Mouse (Mus musculus) neural tube, embryonic 13.5 days (tissue): ENCODE results near the gene Tex48. TPM values are rescaled to one million over a fixed set of nuclear protein-coding genes. Genes with fewer than 3 reads are reported as not detected.

Experiments used
- ATAC-seq: fragments of 200-750 bp; cut with Nextera tagmentation; 2 replicates; pipeline ENCODE4 v1.8.0; 2017; ENCODE audit warnings: low read depth, mild to moderate bottlenecking, moderate TSS enrichment, moderate library complexity
- H3K27ac ChIP-seq: fragments of 300-500 bp; sonication (generic); replicated peaks from 2 replicates; pipeline ENCODE4 v1.5.1; 2015; ENCODE audit warnings: moderate library complexity, mild to moderate bottlenecking, inconsistent platforms
- H3K27me3 ChIP-seq: fragments of 300-500 bp; sonication (generic); 2 replicates; pipeline ENCODE4 v1.6.1; 2015; ENCODE audit warnings: mild to moderate bottlenecking, inconsistent platforms
- H3K36me3 ChIP-seq: fragments of 300-500 bp; sonication (generic); 2 replicates; pipeline ENCODE4 v1.6.1; 2015; ENCODE audit warnings: mild to moderate bottlenecking, inconsistent platforms
- H3K4me1 ChIP-seq: fragments of 300-500 bp; sonication (generic); replicated peaks from 2 replicates; pipeline ENCODE4 v1.6.1; 2015; ENCODE audit warnings: inconsistent platforms
- H3K4me2 ChIP-seq: fragments of 300-500 bp; sonication (generic); 2 replicates; pipeline ENCODE4 v1.6.1; 2015; ENCODE audit warnings: inconsistent platforms, mild to moderate bottlenecking, moderate library complexity
- H3K4me3 ChIP-seq: fragments of 300-500 bp; sonication (generic); 2 replicates; pipeline ENCODE4 v1.5.1; 2015; ENCODE audit warnings: mild to moderate bottlenecking, inconsistent platforms
- H3K9ac ChIP-seq: fragments of 300-500 bp; sonication (generic); 2 replicates; pipeline ENCODE4 v1.6.1; 2015; ENCODE audit warnings: moderate library complexity, mild to moderate bottlenecking, inconsistent platforms
- H3K9me3 ChIP-seq: fragments of 300-500 bp; sonication (generic); 2 replicates; pipeline ENCODE4 v1.6.1; 2016; ENCODE audit warnings: inconsistent platforms
- WGBS: fragments of 180-500 bp; shearing (Covaris S2); methylation state at CpG from one replicate; pipeline ENCODE4 v1.1.7; 2015; 5-methylcytosine and 5-hydroxymethylcytosine counted together
- polyA plus RNA-seq: library from polyadenylated mRNA; unstranded; fragments of >200 nt; fragmentation: Nextera tagmentation; extraction: Ambion mirVana; gene quantifications from 2 replicates; pipeline ENCODE4 v1.2.1, GENCODE M21; 2015

Gene Tex48
- polyA plus RNA-seq, 1 experiment from 2014 or later = not detected

DNA sequence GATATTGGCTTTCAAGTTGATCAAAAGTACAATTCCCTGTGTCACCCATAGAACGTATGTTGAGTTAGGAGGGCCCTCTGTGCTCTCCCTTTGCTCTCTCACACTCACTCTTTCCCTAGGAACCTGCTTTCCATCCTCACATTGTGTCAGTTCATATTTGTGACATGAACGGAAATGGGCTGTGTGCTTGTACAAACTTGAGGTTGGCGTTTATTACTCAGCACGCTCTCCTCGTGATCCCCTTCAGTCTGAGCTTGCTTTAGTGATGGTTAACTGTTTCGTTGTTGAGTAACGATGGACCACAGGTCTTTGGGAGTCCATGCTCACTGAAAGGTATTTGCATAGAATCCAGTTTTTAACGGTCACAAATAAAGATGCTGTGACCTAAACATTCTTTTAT lies 4.9 kb upstream of the Tex48 start:
- H3K9me3 ChIP-seq = no peaks in the 10 kb centered on the region
- H3K4me3 ChIP-seq = no peak overlapping the region
- no peak overlapping the region for H3K4me2 ChIP-seq
- no peak overlapping the region for H3K27ac ChIP-seq
- WGBS = 90% methylated on average over 8 of the region's 8 CpGs
- H3K4me1 ChIP-seq = no peaks in the 10 kb centered on the region
- no peak overlapping the region for H3K9ac ChIP-seq
- no peaks in the 10 kb centered on the region for H3K27me3 ChIP-seq
- ATAC-seq = no peak
- no peaks in the 10 kb centered on the region for H3K36me3 ChIP-seq

DNA sequence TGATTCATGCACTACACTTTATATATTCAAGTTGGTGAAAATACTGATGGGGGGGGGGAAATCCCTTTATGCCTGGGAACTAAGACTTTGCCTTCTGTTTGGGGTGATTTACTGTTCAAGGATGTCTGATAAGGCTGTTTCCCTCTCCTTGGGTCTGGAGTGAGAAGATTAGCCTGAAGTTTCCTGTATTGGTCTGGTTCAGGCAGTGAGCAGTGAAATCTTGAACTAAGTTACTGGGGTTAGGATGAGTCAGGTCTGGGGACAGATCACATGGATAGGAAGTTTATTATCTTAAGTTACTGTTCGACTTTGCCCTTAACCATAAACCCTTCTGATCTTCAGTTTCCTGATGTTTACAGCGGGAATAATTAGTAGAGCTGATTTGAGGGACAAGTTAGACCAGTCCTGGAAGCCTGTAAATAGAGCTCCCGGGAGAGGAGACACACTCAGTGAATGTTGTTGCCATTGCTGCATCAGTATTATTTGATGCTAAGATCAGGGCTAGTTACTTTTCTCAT lies 3.4 kb upstream of the Tex48 start:
- no peaks in the 10 kb centered on the region for H3K36me3 ChIP-seq
- no peak overlapping the region for H3K4me3 ChIP-seq
- H3K4me1 ChIP-seq = no peaks in the 10 kb centered on the region
- H3K27me3 ChIP-seq = no peaks in the 10 kb centered on the region
- no peak overlapping the region for H3K9ac ChIP-seq
- no peak for ATAC-seq
- H3K4me2 ChIP-seq = no peak overlapping the region
- WGBS = 67% methylated on average over 3 of the region's 3 CpGs
- H3K9me3 ChIP-seq = no peaks in the 10 kb centered on the region
- H3K27ac ChIP-seq = no peak overlapping the region

DNA sequence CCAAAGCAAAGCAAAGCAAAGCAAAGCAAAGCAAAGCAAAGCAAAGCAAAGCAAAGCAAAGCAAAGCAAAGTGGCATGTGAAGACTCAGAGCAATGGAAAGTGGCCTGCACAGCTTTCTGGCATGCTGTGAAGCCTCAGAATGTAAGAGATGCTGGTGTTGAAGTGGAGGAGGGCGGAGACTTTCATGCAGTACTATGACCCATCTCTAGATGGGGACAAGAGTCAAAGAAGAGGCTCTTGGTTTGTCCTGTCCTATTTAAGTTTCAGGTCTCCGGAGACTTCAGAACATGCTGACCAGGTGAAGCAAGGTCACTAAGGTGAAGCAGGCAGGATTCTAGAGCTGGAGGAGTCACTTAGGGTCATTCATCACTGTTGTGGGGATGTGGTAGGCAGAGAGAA lies 367 bp downstream of the Tex48 start:
- ATAC-seq = no peak
- Histone ChIP-seq H3K4me1 (no peaks in the 10 kb centered on the region), H3K4me2 (no peak overlapping the region), H3K9ac (no peak overlapping the region), H3K27me3 (no peaks in the 10 kb centered on the region), H3K4me3 (no peak overlapping the region), H3K9me3 (no peaks in the 10 kb centered on the region), H3K36me3 (no peaks in the 10 kb centered on the region), H3K27ac (no peak overlapping the region)
- WGBS = 90% methylated on average over 2 of the region's 2 CpGs

DNA sequence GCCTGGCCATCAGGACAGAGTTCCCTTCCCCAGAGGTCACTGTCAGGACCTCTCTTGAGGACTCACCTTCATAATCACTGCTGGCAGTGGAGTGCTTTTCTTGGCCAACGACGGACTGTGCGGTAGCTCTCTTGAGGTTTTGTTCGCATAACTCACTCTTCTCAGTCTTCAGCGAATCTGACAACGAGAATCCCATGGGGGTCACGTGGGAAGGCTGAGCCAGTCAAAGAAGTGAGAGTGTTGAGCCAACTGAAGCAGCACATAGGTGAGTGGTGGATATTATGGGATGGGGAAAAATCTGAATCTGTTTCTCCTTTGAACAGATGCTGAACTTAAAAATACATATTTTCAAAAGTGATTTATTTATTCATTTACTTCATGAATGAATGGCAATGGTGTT lies 13.8 kb downstream of the Tex48 start:
- WGBS = 84% methylated on average over 7 of the region's 7 CpGs
- Histone ChIP-seq H3K9me3 (no peaks in the 10 kb centered on the region), H3K4me3 (no peak overlapping the region), H3K4me2 (no peak overlapping the region), H3K27ac (no peak overlapping the region), H3K9ac (no peak overlapping the region), H3K27me3 (no peaks in the 10 kb centered on the region), H3K4me1 (no peaks in the 10 kb centered on the region), H3K36me3 (no peaks in the 10 kb centered on the region)
- ATAC-seq = no peak

DNA sequence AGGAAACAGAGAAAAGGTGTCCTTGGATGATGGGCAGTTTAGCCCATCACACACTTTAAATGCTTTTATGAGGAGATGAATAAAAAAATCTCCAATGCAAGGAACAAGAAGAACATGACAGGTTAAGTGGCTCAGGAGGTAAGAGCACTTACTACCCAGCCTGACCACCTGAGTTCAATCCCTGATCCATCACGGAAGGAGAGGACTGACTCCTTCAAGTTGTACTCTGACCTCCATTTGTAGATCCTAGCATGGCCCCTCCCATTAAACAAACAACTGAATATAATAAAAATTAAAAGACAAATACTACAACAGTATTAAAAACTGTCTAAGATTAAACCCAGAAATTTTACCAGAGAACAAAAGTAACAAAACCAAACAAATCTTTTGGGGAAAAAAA lies 16.3 kb downstream of the Tex48 start:
- no peak overlapping the region for H3K27ac ChIP-seq
- H3K9ac ChIP-seq = no peak overlapping the region
- H3K9me3 ChIP-seq = no peaks in the 10 kb centered on the region
- H3K27me3 ChIP-seq = no peaks in the 10 kb centered on the region
- no peaks in the 10 kb centered on the region for H3K4me1 ChIP-seq
- no peaks in the 10 kb centered on the region for H3K36me3 ChIP-seq
- WGBS = 90% methylated on average over 1 of the region's 1 CpGs
- no peak overlapping the region for H3K4me2 ChIP-seq
- H3K4me3 ChIP-seq = no peak overlapping the region
- no peak for ATAC-seq

DNA sequence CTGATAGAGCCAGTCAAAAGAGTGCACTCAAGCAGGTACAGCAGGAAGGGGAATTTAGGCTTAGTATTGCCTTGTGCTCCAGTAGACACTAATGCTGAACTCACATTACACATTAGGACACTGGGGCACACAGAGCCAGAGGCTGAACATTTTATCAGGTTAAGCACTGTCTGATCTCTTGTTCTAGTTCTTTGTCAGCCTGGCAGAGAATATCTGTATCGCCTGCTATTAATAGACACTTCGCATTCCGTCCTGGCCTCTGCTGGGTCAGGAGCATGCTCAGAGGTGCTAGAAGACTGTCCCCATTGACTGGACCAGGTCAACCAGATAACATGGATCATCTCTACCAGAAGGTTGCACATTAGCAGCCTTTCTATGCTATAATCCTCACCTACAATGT lies 16.7 kb downstream of the Tex48 start:
- 89% methylated on average over 3 of the region's 3 CpGs for WGBS
- Histone ChIP-seq H3K27me3 (no peaks in the 10 kb centered on the region), H3K4me3 (no peak overlapping the region), H3K36me3 (no peaks in the 10 kb centered on the region), H3K27ac (no peak overlapping the region), H3K9me3 (no peaks in the 10 kb centered on the region), H3K4me1 (no peaks in the 10 kb centered on the region), H3K4me2 (no peak overlapping the region), H3K9ac (no peak overlapping the region)
- no peak for ATAC-seq

DNA sequence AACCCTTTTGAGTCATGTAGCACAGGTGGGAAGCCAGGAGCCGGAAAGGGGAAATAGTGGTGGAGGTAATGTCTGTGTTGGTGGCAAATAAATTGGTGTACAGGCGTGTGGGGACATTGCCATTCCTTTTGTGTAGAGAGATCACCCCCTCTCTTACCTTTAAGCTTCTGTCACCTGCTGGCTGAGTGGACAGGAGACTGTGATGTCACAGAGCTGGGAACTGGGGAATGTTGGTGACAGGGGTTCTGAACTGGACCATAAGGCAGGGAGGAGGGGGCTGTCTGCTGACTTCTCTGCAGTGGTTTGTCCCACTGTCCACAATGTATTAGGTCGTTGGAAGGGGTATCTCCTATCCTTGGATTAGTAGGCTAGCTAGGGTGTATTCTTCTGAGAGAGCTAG lies 17.3 kb downstream of the Tex48 start, which contains the start of gene Gm11213:
TSS of gene Gm11213 (minus strand) at position 317 of the 400 bp plus-strand sequence.
- no peaks in the 10 kb centered on the region for H3K27me3 ChIP-seq
- no peak within 1 kb of the TSS for H3K4me3 ChIP-seq
- H3K36me3 ChIP-seq = no peaks in the 10 kb centered on the region
- no peak for ATAC-seq
- no peak within 1 kb of the TSS for H3K4me2 ChIP-seq
- no peak within 1 kb of the TSS for H3K9ac ChIP-seq
- no peaks in the 10 kb centered on the region for H3K4me1 ChIP-seq
- WGBS = 73% methylated on average over 3 of the region's 3 CpGs
- H3K27ac ChIP-seq = no peak within 1 kb of the TSS
- no peaks in the 10 kb centered on the region for H3K9me3 ChIP-seq

DNA sequence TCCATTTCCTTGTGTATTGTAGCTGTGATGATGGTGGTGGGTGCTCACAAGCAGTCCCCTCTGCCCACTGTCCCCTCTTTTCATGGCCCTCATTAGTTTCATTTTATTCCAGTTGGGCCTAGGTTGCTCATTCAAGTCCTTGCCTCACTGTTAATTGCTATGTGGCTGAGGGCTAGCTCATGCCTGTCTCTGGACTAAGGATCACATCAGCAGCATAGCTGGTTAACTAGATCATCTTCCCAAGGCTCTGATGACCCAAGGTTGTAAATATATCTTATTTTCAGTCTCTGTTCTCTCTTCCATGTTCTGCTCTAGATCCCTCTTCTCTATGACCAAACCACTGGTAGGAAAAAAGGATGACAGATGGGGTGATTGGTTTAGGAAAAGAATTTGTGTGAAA lies 21.0 kb downstream of the Tex48 start:
- no peak overlapping the region for H3K4me2 ChIP-seq
- no peaks in the 10 kb centered on the region for H3K4me1 ChIP-seq
- H3K27ac ChIP-seq = no peak overlapping the region
- no peak overlapping the region for H3K4me3 ChIP-seq
- ATAC-seq = no peak
- H3K9ac ChIP-seq = no peak overlapping the region
- H3K9me3 ChIP-seq = no peaks in the 10 kb centered on the region
- no peaks in the 10 kb centered on the region for H3K27me3 ChIP-seq
- no peaks in the 10 kb centered on the region for H3K36me3 ChIP-seq

DNA sequence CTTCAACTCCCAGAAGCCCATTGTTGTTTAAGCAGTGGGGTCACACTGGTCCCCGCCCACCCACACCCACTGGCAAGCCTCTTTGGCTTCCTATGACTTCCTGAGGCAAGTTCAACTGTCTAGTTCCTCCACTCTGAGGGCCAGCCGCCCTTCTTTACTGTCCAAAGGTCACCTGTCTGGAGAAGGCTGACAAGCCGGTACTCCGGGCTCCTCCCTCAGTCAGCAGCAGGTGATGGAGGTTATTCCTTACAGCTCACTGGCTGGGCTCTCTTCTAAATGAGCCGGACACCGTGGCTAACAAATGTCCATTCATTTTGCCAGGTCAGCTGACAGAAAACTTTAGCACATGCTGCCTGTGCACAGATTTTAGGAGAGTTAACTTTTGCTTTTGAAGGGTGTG lies 21.4 kb downstream of the Tex48 start:
- H3K4me2 ChIP-seq = no peak overlapping the region
- no peak overlapping the region for H3K27ac ChIP-seq
- 84% methylated on average over 6 of the region's 6 CpGs for WGBS
- no peak overlapping the region for H3K9ac ChIP-seq
- no peak overlapping the region for H3K4me3 ChIP-seq
- H3K9me3 ChIP-seq = no peaks in the 10 kb centered on the region
- no peaks in the 10 kb centered on the region for H3K4me1 ChIP-seq
- no peak for ATAC-seq
- H3K36me3 ChIP-seq = no peaks in the 10 kb centered on the region
- no peaks in the 10 kb centered on the region for H3K27me3 ChIP-seq

DNA sequence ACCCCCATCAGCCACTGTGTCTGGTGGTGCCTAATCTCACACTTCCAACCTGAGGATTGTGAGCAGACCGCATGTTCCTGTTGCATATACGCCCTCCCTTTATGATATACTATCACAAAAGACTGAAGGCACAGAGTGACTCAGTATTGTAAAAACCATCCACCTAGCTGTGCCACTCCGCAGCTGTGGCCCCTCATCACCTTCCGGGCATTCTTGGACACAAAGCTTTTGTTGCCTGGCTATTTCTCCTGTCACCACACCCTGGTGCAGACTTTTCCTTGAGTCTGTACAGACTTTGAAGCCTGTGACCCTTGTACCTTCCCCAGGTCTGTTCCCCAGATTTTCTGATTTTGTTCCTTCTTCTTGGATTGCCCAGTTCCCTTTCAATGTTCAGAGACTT lies 26.2 kb downstream of the Tex48 start:
- H3K9me3 ChIP-seq = no peaks in the 10 kb centered on the region
- H3K9ac ChIP-seq = no peak overlapping the region
- H3K36me3 ChIP-seq = no peaks in the 10 kb centered on the region
- no peak for ATAC-seq
- 93% methylated on average over 4 of the region's 4 CpGs for WGBS
- H3K27me3 ChIP-seq = no peaks in the 10 kb centered on the region
- no peak overlapping the region for H3K4me3 ChIP-seq
- no peak overlapping the region for H3K27ac ChIP-seq
- no peaks in the 10 kb centered on the region for H3K4me1 ChIP-seq
- no peak overlapping the region for H3K4me2 ChIP-seq

DNA sequence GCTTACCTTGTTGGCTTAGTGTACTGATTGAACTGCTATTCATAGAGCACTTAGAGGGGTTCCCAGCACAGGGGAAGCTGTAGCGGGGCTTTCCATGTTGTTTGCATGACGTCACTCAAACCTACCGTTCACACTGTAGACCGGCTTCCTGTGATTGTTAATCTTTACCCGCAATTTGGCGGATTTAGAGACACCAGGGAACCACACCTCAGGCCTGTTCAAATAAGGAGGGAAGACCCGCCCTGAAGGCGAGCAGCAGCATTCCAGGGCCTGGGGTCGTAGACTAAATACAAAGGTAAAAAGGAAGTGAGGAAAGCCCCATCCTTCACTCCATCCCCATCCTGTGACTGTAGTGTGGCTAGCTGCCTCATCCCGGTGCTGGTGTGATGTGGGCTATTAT lies 27.0 kb downstream of the Tex48 start:
- no peak for ATAC-seq

DNA sequence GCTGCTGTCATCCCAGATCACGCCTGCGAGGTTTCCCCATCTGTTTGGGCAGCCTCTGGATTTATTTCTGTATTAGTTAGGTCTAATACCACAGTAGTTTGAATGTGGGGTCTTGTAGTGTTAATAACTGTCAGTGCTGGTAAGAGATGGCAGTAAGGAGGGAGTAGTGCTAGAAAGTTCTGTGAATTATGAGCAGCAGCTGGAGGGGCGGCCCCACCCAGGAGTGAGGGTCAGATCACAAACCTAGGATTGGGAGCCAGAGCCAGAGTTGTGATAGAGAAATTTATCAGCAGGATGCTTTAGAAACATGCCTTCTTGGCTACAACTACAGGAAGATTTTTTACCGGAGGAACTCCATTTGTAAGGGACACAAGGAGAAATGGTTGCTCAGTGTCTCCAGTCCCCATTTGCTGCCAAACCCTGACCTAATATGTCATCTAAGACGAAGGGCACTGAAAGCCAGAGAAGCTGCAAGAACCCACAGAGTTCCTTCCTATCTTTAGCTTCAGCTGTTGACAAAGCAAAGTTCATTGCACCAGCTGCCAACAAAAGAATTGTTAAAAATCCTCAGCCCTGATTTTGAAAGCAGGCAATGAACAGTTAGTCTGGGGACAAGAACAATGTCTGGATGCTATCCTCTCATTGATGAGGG lies 27.6 kb downstream of the Tex48 start:
- Histone ChIP-seq H3K4me1 (no peaks in the 10 kb centered on the region), H3K27me3 (no peaks in the 10 kb centered on the region), H3K9me3 (no peaks in the 10 kb centered on the region), H3K9ac (no peak overlapping the region), H3K27ac (no peak overlapping the region), H3K36me3 (no peaks in the 10 kb centered on the region), H3K4me3 (no peak overlapping the region), H3K4me2 (no peak overlapping the region)
- 78% methylated on average over 5 of the region's 5 CpGs for WGBS
- ATAC-seq = no peak

More for the DNA sequence above, 27.0 kb downstream of the Tex48 start:
- Histone ChIP-seq H3K36me3 (no peaks in the 10 kb centered on the region), H3K9me3 (no peaks in the 10 kb centered on the region), H3K27ac (no peak overlapping the region), H3K4me3 (no peak overlapping the region), H3K4me1 (no peaks in the 10 kb centered on the region), H3K9ac (no peak overlapping the region), H3K27me3 (no peaks in the 10 kb centered on the region), H3K4me2 (no peak overlapping the region)
- 78% methylated on average over 10 of the region's 10 CpGs for WGBS

DNA sequence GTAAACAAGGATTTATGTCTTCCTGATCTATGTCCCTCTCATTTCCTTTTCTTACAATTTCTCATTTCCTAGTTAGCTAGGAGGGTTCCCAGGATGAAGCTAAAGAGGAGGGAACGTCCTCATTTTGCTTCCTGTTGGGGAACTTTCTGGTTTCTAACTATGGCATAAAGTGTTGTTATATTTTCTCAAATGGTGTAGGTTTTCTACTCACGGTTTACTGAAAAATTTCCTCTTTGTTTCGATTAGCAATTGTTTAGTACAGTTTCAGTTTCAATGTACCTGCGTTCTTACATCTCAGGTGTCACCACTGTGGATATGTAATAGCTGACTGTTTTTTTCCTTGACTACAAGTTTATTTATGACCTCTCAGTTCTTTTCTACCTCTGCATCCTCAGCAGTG lies 31.7 kb downstream of the Tex48 start:
- no peaks in the 10 kb centered on the region for H3K36me3 ChIP-seq
- H3K4me1 ChIP-seq = no peaks in the 10 kb centered on the region
- no peaks in the 10 kb centered on the region for H3K27me3 ChIP-seq
- H3K4me3 ChIP-seq = no peak overlapping the region
- H3K27ac ChIP-seq = no peak overlapping the region
- no peak for ATAC-seq
- no peaks in the 10 kb centered on the region for H3K9me3 ChIP-seq
- no peak overlapping the region for H3K4me2 ChIP-seq
- 84% methylated on average over 4 of the region's 4 CpGs for WGBS
- H3K9ac ChIP-seq = no peak overlapping the region
